Mouse (Mus musculus) embryo, embryonic 10.5 days (tissue): ENCODE data around the gene Tubal3.

Source experiments
- DNase-seq: peaks from one replicate; pipeline ENCODE4 v3.0.0-alpha.2; 2015; ENCODE audit warnings: low spot score

The Tubal3 gene

DNA sequence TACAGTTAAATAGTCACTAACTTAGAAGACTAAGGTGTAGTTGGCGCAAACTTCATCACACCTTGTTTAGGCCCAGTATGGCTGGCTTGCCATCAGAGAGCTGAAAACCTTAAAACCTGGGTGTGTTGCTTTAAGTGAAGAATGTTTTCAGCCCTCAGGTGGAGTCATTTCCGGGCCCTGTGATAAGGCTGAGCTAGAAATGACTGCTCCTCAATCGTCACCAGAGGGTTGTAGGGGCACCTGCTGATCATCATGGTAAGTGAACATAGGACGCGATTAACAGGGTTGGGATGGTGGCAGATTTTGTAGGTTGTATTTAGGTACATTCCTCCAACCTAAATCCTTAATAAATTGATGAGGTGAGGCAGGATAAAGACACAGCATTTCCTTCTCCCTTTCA is 6.4 kb downstream of the Tubal3 start:
- no peak for DNase-seq

DNA sequence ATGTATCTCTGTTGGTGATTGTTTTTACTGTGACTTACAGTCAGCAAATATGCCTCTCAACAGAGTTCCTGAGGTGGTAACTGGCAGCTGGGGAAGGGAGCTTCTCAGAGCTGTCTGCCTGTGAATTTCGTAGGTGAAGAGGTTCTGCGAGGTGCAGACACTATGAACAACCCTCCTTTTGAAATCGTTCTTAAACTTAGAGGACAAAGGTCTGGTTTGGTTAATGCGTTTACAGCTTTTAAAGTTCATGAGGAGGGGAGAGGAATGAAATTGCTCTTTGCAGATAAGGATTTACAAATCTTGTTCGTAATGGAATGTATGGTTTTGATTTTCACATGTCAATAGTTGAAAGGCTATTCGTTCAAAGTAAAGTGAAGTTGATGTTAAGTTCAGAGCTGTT is 7.6 kb downstream of the Tubal3 start:
- DNase-seq: no peak

DNA sequence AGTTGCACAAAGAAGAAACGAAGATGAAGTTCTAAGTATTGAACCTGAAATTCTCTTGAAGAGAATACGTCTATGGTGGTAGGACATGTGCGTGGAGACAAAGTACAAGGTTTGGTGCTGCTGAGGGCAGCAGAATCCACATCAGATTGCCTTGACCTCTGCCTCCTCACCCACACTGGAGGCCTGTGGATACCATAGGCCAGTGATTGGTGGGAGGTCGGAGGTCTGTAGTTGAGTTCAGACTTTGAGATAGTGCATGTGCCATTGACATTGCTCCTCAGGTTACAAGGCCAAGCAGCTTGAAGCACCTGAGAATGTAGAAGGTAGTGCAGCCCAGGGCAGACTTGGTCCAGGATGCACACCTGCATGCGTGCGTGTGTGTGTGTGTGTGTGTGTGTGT is 8.0 kb downstream of the Tubal3 start:
- no peak for DNase-seq

- DNase-seq: no peak
These were observed 26.6 kb downstream of the Tubal3 start for GRCm38 (mm10) chr13:3944699-3945098.

DNA sequence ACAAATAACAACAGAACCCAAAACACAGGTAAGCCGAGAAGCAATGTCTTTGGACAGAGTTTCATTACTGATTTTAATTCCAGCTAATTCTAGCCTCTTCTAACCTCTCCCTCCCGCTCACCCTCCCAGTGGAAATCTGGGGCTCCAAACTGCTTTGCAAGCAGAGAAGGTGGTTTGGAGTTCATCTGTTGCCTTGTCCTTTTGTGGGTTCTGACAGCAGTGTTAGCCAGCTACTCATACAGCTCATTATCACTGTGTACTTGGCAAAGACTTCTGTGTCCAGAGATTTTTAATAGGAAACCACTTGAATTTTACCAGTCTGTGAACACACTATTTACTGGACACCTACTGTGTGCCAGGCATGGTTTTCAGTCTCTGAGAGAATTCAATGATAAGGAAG is 27.2 kb downstream of the Tubal3 start, which contains the start of gene Ucn3:
Gene Ucn3 (minus strand): TSS at position 101 of the 400 bp plus-strand sequence.
- DNase-seq: no peak

GRCm38 (mm10) chr13:3947267-3947666 is 29.2 kb downstream of the Tubal3 start:
- DNase-seq: no peak

- no peak for DNase-seq
These were observed 31.4 kb downstream of the Tubal3 start for GRCm38 (mm10) chr13:3949477-3949876.

DNA sequence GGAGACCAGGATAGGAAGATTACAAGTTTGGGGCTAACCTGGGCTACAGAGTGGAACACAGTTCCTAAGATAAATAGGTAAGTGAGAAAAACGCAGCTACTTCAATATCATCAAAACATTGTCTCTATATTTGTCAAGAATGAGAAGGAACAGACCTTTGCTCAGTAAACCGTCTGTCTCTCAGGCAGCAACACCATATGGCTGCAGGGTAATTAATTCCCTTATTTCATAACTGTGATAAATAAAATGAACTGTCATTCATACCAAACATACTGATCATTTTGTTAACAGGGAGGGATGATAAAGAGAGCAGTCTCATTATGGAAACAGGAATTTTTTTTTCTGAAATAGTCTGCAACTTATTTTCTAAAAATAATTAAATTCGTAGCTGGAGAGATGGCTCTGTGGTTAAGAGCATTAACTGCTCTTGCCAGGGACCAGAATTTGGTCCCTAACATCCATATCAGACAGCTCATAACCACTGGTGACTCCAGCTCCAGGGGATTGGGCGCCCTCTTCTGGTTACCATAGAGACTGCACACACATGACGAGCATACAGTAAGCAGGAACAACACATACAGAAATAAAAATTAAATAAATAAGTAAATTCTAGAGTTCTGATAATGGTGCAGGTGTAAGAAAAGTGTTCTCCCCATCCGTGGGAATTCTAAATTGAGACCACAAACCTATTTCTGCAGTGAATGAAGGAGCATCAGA is 33.3 kb downstream of the Tubal3 start:
- no peak for DNase-seq

- no peak for DNase-seq
These were observed 50.8 kb downstream of the Tubal3 start for GRCm38 (mm10) chr13:3968849-3969248.
